In the genomic region with DNA sequence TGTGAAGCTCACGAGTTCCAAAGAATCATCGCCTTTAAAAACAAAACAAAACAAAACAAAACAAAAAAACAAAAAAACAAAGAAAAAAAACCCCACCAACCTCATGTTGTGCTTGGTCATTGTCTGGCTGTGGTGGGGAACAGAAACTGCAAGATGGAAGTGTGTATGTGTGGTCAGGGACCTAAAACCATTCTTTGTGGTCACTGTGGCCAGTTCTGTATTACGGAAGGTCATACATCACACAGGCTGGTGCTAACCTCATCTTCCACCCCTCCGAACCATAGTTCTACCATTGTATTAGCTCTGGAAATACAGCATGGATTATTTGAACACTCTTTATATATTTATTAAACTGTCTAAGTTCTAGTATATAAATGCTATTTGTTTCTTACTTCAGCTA, we compare ENCODE assay signal across 23 mouse cellular contexts.
DNase-seq lines count a peak whose midpoint lies in the region; ATAC-seq lines count a peak whose summit lies in the region.
"Had no signal": no experiment of that assay in that cellular context is flagged by ENCODE, and none has a peak within 500 bp of the region (broad histone marks: within the 10 kb centered on the region; RNA-seq: fewer than 3 reads in every experiment).

No protein-coding gene starts in this region.

- no peaks in the 10 kb centered on the region for H3K27me3 ChIP-seq in heart, embryonic 10.5 days (ENCODE audit: insufficient read depth, poor library complexity, severe bottlenecking)
- H3K27me3 ChIP-seq in forebrain, embryonic 13.5 days: 0 out of 2 replicates have a peak, but pooled peaks cover 1% of the 10 kb centered on the region
- H3K27me3 ChIP-seq: CH12.LX; forebrain, embryonic 15.5 days; hindbrain, embryonic 12.5 days; hindbrain, embryonic 15.5 days; Patski had no signal

- 0 out of 2 replicates have a peak overlapping the region, but pooled peaks have one; percentile 69 for H3K27ac ChIP-seq in heart, embryonic 10.5 days
- no peak overlapping the region for H3K27ac ChIP-seq in forebrain, embryonic 13.5 days
- H3K27ac ChIP-seq: forebrain, embryonic 10.5 days; forebrain, embryonic 15.5 days; heart, adult 2 months; hindbrain, embryonic 12.5 days; hindbrain, embryonic 15.5 days had no signal

- H3K36me3 ChIP-seq in heart, embryonic 10.5 days: no peaks in the 10 kb centered on the region
- no peaks in the 10 kb centered on the region for H3K36me3 ChIP-seq in forebrain, embryonic 13.5 days (ENCODE audit: poor library complexity, severe bottlenecking)
- H3K36me3 ChIP-seq: forebrain, embryonic 10.5 days; forebrain, embryonic 15.5 days; G1E; hindbrain, embryonic 12.5 days; hindbrain, embryonic 15.5 days had no signal

- peak; percentile 53 to 69 for ATAC-seq in hematopoietic stem cell, adult 5-6 weeks (replicated peaks in 1 of 2; ENCODE audit: insufficient read depth in 1 of 2, low FRiP score in 2 of 2, low TSS enrichment in 1 of 2, low read depth in 1 of 2, poor library complexity in 2 of 2, severe bottlenecking in 2 of 2)
- peak; percentile 82 for ATAC-seq in monocyte, adult 5-6 weeks (replicated peaks; ENCODE audit: insufficient number of reproducible peaks, low FRiP score, low TSS enrichment, poor library complexity, severe bottlenecking)
- no peak for ATAC-seq in forebrain, embryonic 13.5 days
- ATAC-seq: forebrain, embryonic 15.5 days; Patski had no signal

- intact Hi-C loops in heart, postnatal 36 days (cut with DNase I): no loop called here

- peaks cover 21% of the 10 kb centered on the region for H3K4me1 ChIP-seq in heart, embryonic 10.5 days
- H3K4me1 ChIP-seq in forebrain, embryonic 13.5 days: peaks cover 14% of the 10 kb centered on the region

- WGBS in heart, embryonic 10.5 days: 94% methylated on average over 4 of the region's 4 CpGs
- WGBS in forebrain, embryonic 13.5 days: 95% methylated on average over 4 of the region's 4 CpGs

- H3K4me2 ChIP-seq in forebrain, embryonic 13.5 days: no peak overlapping the region
- H3K4me2 ChIP-seq: forebrain, embryonic 15.5 days; hindbrain, embryonic 12.5 days; hindbrain, embryonic 15.5 days had no signal

- DNase-seq in heart, embryonic 10.5 days (ENCODE audit: low spot score): no peak
- no peak for DNase-seq in heart, postnatal 36 days
- DNase-seq in 416B (ENCODE audit: low read depth): peak; percentile 80
- no peak for DNase-seq in adrenal gland, postnatal 36 days
- DNase-seq: adrenal gland, postnatal 10 days; B cell, adult 2 months; cerebellum, adult 11 months; cerebellum, adult 2 months; cerebellum, adult 9-11 months; cerebellum, postnatal 25 days; embryo, embryonic 11 days; gastrocnemius, postnatal 25 days; heart, adult 2 months had no signal

- H3K9me3 ChIP-seq in heart, embryonic 10.5 days: no peaks in the 10 kb centered on the region
- no peaks in the 10 kb centered on the region for H3K9me3 ChIP-seq in forebrain, embryonic 13.5 days (replicated peaks)
- H3K9me3 ChIP-seq: forebrain, embryonic 10.5 days; forebrain, embryonic 15.5 days; hindbrain, embryonic 12.5 days; hindbrain, embryonic 15.5 days had no signal

- no peak overlapping the region for H3K9ac ChIP-seq in forebrain, embryonic 13.5 days
- H3K9ac ChIP-seq: forebrain, embryonic 15.5 days; hindbrain, embryonic 12.5 days; hindbrain, embryonic 15.5 days had no signal

- no peak overlapping the region for H3K4me3 ChIP-seq in heart, embryonic 10.5 days
- H3K4me3 ChIP-seq in forebrain, embryonic 13.5 days: no peak overlapping the region
- H3K4me3 ChIP-seq: forebrain, embryonic 10.5 days; forebrain, embryonic 15.5 days; heart, adult 2 months; hindbrain, embryonic 12.5 days; hindbrain, embryonic 15.5 days had no signal
